Mouse (Mus musculus): Measurements from ENCODE around the gene Gm20696. TPM values are rescaled to one million over a fixed set of nuclear protein-coding genes. Genes with fewer than 3 reads are reported as not detected.

Gene Gm20696
- polyA plus RNA-seq, 1 experiment, result 3.0 TPM

- TF ChIP-seq CTCF (IDR thresholded peaks at IDR 0.05; ENCODE audit: low read depth, low read length) (no peak), POLR2A (IDR thresholded peaks at IDR 0.05; ENCODE audit: borderline replicate concordance, low read depth, low read length) (no peak)
- H3K4me1 ChIP-seq (ENCODE audit: control insufficient read depth, insufficient read depth, low read length), result peaks cover 18% of the 10 kb centered on the region
- no peak overlapping the region for H3K27ac ChIP-seq (ENCODE audit: insufficient read depth, low read depth, low read length)
- H3K4me3 ChIP-seq (ENCODE audit: insufficient read depth, low read length), result no peak overlapping the region
Observed at GRCm38 (mm10) chr6:99446801-99447415, 219.7 kb downstream of the Gm20696 start.

- no peak for TF ChIP-seq CTCF (IDR thresholded peaks at IDR 0.05; ENCODE audit: low read depth, low read length)
- TF ChIP-seq POLR2A (IDR thresholded peaks at IDR 0.05; ENCODE audit: borderline replicate concordance, low read depth, low read length), result no peak
- Histone ChIP-seq H3K27ac (ENCODE audit: insufficient read depth, low read depth, low read length) (peak overlapping the region; percentile 63), H3K4me3 (ENCODE audit: insufficient read depth, low read length) (no peak overlapping the region), H3K4me1 (ENCODE audit: control insufficient read depth, insufficient read depth, low read length) (peaks cover 34% of the 10 kb centered on the region)
Observed at GRCm38 (mm10) chr6:99443460-99443859, 223.1 kb downstream of the Gm20696 start.

- Histone ChIP-seq H3K4me3 (ENCODE audit: insufficient read depth, low read length) (no peak overlapping the region), H3K27ac (ENCODE audit: insufficient read depth, low read depth, low read length) (no peak overlapping the region), H3K4me1 (ENCODE audit: control insufficient read depth, insufficient read depth, low read length) (peaks cover 52% of the 10 kb centered on the region)
- TF ChIP-seq POLR2A (IDR thresholded peaks at IDR 0.05; ENCODE audit: borderline replicate concordance, low read depth, low read length) (no peak), CTCF (IDR thresholded peaks at IDR 0.05; ENCODE audit: low read depth, low read length) (no peak)
Observed at GRCm38 (mm10) chr6:99441100-99441499, 225.5 kb downstream of the Gm20696 start.

GRCm38 (mm10) chr6:99440606-99441005 lies 226.0 kb downstream of the Gm20696 start:
- Histone ChIP-seq H3K4me1 (ENCODE audit: control insufficient read depth, insufficient read depth, low read length) (peaks cover 55% of the 10 kb centered on the region), H3K4me3 (ENCODE audit: insufficient read depth, low read length) (no peak overlapping the region), H3K27ac (ENCODE audit: insufficient read depth, low read depth, low read length) (no peak overlapping the region)
- no peak for TF ChIP-seq CTCF (IDR thresholded peaks at IDR 0.05; ENCODE audit: low read depth, low read length)
- TF ChIP-seq POLR2A (IDR thresholded peaks at IDR 0.05; ENCODE audit: borderline replicate concordance, low read depth, low read length), result no peak

DNA sequence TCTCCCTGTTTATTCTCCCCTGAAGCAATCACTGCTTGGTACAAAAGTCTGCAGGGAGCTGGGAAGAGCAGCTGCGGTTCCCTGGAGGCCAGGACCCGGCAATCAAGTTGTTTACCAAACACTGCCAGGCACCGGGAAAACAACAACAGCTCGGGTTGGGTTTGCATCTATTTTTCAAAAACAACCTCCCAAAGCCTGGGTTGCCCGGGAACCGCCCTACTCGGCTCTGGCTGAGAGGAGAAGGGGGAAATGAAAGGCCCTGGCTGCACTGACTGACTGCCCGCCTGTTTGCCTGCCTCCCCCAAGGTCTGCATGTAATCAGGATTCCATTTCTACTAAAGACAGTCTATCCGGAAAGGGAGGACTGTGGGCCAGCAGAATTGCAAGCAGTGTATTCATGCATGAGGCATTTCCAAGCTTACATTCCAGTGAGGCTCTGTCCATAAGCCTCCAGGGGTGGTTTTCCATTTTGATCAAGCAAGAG lies 226.7 kb downstream of the Gm20696 start:
- no peak for TF ChIP-seq POLR2A (IDR thresholded peaks at IDR 0.05; ENCODE audit: borderline replicate concordance, low read depth, low read length)
- TF ChIP-seq CTCF (IDR thresholded peaks at IDR 0.05; ENCODE audit: low read depth, low read length), result no peak
- no peak overlapping the region for H3K27ac ChIP-seq (ENCODE audit: insufficient read depth, low read depth, low read length)
- no peak overlapping the region for H3K4me3 ChIP-seq (ENCODE audit: insufficient read depth, low read length)
- H3K4me1 ChIP-seq (ENCODE audit: control insufficient read depth, insufficient read depth, low read length), result peaks cover 61% of the 10 kb centered on the region

DNA sequence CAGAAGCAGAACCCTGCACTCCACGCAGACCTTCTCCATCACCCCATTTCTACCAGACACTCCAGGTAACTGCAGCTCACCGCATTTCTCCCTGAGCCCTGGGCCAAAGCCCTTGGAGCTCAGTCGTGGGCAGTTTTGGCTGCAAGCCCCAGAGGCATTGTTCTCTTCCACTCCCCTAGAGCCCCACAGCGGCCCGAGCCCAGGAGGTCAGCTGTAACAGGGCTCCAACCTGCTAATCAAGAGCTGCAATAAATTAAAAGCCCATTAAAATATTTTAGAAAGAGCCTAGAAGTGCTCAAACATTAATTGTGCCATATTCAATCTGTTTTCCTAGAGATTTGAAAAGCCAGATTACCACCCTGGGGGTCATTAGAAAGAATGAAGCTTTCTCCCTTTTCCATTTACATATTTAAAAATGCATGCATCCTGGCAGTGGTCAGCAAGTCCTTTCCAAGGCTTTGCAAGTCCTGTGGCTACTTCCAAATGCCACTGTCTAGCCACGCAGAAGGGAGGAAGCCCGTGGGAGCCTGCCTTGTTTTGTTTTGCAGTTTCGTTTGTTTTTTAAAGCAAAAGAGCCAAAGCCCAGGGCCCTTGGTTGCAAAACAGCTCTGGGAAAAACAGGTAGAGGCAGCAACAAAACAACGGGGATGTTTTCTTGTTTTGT lies 227.3 kb downstream of the Gm20696 start:
- peaks cover 66% of the 10 kb centered on the region for H3K4me1 ChIP-seq (ENCODE audit: control insufficient read depth, insufficient read depth, low read length)
- H3K27ac ChIP-seq (ENCODE audit: insufficient read depth, low read depth, low read length), result no peak overlapping the region
- TF ChIP-seq CTCF (IDR thresholded peaks at IDR 0.05; ENCODE audit: low read depth, low read length) (no peak), POLR2A (IDR thresholded peaks at IDR 0.05; ENCODE audit: borderline replicate concordance, low read depth, low read length) (no peak)
- no peak overlapping the region for H3K4me3 ChIP-seq (ENCODE audit: insufficient read depth, low read length)

DNA sequence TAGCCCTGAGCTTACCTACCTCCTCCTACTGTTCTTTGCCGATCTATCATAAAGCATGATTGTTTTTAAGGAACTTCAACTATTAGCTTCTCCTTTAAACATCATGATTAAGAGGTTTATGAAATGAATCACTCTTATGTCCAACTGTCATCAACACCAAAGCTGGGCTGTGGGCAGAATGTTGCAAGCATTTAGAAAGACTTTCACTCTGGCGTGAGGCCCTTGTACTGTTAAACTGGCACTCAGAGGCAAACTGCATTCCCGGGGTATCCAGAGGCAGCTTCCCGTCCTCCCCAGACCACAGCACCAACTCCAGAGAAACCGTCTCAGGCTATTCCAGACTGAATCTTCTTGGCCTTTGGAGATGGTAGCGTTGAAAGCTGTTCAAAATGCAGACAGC lies 230.2 kb downstream of the Gm20696 start:
- Histone ChIP-seq H3K4me3 (ENCODE audit: insufficient read depth, low read length) (no peak overlapping the region), H3K27ac (ENCODE audit: insufficient read depth, low read depth, low read length) (peak overlapping the region; percentile 81), H3K4me1 (ENCODE audit: control insufficient read depth, insufficient read depth, low read length) (peaks cover 60% of the 10 kb centered on the region)
- TF ChIP-seq POLR2A (IDR thresholded peaks at IDR 0.05; ENCODE audit: borderline replicate concordance, low read depth, low read length) (no peak), CTCF (IDR thresholded peaks at IDR 0.05; ENCODE audit: low read depth, low read length) (no peak)

DNA sequence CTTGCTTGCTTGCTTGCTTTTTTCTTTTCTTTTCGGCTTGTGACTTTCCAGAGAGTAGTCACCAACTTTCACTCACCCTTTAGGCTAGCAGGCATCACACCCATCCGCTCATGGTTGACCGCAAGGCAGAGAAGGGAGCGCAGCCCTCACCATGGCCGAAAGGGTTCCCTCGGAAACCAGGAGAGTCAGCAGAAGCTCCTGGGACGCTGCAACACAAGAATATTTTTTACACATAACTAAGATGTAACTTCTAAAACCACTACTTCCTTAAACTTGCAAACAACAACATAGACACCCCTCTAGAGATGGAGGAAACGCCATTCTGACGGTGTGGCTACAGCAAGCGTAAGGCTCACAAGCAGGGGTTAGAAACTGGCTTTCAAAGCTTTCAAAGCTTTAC lies 231.5 kb downstream of the Gm20696 start:
- no peak for TF ChIP-seq CTCF (IDR thresholded peaks at IDR 0.05; ENCODE audit: low read depth, low read length)
- TF ChIP-seq POLR2A (IDR thresholded peaks at IDR 0.05; ENCODE audit: borderline replicate concordance, low read depth, low read length), result no peak
- Histone ChIP-seq H3K4me1 (ENCODE audit: control insufficient read depth, insufficient read depth, low read length) (peaks cover 58% of the 10 kb centered on the region), H3K27ac (ENCODE audit: insufficient read depth, low read depth, low read length) (peak overlapping the region; percentile 83), H3K4me3 (ENCODE audit: insufficient read depth, low read length) (0 out of 2 replicates have a peak overlapping the region, but pooled peaks have one; percentile 5)

- H3K27ac ChIP-seq (ENCODE audit: insufficient read depth, low read depth, low read length), result no peak overlapping the region
- H3K4me1 ChIP-seq (ENCODE audit: control insufficient read depth, insufficient read depth, low read length), result peaks cover 40% of the 10 kb centered on the region
- H3K4me3 ChIP-seq (ENCODE audit: insufficient read depth, low read length), result no peak overlapping the region
- TF ChIP-seq POLR2A (IDR thresholded peaks at IDR 0.05; ENCODE audit: borderline replicate concordance, low read depth, low read length) (no peak), CTCF (IDR thresholded peaks at IDR 0.05; ENCODE audit: low read depth, low read length) (no peak)
Observed at GRCm38 (mm10) chr6:99433006-99433405, 233.6 kb downstream of the Gm20696 start.

GRCm38 (mm10) chr6:99431941-99432340 lies 234.7 kb downstream of the Gm20696 start:
- no peak for TF ChIP-seq CTCF (IDR thresholded peaks at IDR 0.05; ENCODE audit: low read depth, low read length)
- TF ChIP-seq POLR2A (IDR thresholded peaks at IDR 0.05; ENCODE audit: borderline replicate concordance, low read depth, low read length), result no peak
- Histone ChIP-seq H3K27ac (ENCODE audit: insufficient read depth, low read depth, low read length) (no peak overlapping the region), H3K4me3 (ENCODE audit: insufficient read depth, low read length) (no peak overlapping the region), H3K4me1 (ENCODE audit: control insufficient read depth, insufficient read depth, low read length) (peaks cover 36% of the 10 kb centered on the region)

Data from bone marrow macrophage, adult 2 months (primary cell).